Mouse (Mus musculus) neural tube, postnatal 0 days (tissue): ENCODE data around the gene Spats2. TPM values are rescaled to one million over a fixed set of nuclear protein-coding genes. Genes with fewer than 3 reads are reported as not detected.

ENCODE experiments used
- microRNA-seq: library from miRNA; unstranded; fragments of <30 nt; microRNA quantifications from one replicate; pipeline ENCODE4, GENCODE M21; 2016
- polyA plus RNA-seq: library from polyadenylated mRNA; unstranded; fragments of >200 nt; fragmentation: Nextera tagmentation; extraction: Ambion mirVana; gene quantifications from 2 replicates; pipeline ENCODE4 v1.2.1, GENCODE M21; 2015

Spats2 gene
- 20.0 and 22.4 TPM in 2 replicates for polyA plus RNA-seq

DNA sequence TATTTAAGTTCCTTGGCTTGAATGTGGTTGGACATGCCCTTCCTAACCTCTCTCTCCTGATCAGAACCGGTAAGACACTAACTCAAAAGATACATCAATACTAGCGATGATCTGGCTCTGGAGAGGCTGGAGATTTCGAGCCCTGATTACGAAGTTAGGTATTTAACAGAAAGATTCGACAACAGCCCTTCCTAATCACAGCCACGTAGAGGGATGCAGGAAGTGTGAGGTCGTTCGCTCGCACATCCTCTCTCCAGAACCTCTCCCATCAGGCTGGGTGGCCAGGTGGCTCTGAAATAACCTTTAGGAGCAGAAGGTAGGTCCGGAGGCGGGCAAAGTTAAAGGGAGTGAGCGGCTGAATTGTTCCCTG lies at the start of gene Spats2:
Spats2 (plus strand) TSS at position 206 of the 370 bp plus-strand sequence.

DNA sequence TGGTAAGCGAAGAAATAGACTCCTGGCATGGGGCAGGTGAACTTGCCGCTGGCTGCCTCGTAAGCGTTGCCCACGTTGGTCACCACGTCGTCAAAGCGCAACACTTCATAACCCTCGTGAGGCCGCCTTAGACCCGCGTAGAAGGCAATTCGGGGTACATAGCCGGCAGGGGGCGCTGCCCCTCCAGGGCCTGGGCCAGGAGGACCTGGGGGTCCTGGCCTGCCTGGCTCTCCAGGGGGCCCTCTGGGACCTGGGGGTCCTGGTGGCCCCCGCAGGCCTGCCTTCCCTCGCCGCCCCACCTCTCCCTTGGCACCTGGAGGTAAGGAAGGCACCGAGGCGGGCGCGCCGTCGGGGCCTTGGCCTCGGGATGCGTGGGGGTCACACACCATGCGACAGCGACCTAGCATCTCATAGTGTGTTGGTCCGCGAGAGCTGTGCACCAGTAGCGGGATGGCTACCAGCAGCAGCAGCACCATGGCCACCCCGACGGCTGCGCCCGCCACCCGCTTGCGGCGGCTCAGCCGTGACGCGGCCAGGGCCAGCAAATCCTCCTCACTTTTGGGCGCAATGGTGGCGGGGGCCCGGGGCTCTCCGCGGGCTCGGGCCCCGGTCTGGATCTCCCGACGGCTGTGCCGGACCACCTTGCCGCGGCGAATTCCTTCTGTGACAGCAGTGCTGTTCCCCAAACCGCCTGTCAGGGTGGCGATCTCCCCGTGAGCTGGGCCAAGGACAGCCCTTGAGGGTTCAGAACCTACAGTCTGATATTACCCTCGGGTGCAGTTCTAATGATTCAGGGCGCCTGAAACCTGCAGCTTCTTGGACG lies 38.3 kb upstream of the Spats2 start, which contains the start of gene C1ql4:
C1ql4 (minus strand) TSS at position 565 of the 823 bp plus-strand sequence.

DNA sequence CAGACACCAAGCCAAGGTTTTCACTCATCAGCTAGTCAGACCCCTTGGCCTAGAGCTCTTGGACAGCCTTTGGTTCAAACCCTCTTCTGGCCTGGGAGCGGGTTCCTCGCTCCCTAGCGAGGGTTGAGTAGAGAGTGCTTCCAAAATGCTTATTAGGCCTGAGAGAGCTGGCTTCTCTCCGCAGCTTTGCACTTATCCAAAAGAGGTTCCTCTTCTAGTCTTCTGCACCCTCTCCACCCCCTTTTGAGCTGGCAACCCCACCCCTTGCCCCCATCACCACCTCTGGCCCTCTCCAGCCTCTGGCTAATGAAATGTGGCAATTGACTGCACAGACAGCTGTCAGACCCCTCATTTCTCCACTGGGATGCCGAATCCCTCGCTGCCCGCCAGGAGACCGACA lies 32.8 kb upstream of the Spats2 start, which contains the start of gene Dnajc22:
Dnajc22 (plus strand) TSS at position 301 of the 400 bp plus-strand sequence.

DNA sequence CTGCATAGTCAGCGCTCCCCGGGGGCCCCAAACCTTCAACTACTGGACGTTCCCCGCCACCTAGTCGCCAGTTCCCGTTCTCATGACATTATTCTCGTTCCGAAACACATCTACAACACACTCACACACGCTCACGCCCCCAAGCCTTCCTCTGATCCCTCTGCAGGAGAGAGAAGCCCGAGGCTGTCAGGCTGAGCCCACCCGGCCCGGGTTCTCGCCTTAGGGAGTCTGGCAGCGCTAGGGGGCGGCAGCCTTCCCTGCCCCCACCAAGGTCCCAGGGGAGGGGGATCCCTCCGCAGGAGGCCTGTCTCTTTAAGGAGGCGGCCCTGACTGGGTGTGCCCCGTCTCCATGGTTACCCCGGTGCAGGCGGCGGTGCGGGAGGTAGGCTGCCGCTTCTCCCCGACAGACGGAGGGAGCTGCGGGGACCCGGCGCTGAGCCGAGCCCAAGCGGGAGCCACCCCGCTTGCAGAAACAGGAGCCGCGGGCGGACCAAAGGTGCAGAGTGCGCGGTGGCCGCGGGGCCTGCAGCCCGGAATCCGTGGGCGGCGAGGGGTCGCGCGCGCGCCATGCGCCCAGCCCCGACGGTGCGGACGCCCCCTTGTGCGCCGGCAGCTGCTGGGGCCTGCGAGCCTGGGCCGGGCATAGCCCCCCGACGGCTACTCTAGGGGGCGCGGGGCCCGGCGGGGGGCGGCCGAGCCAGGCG lies 98.6 kb downstream of the Spats2 start, which contains the start of gene Kcnh3:
Kcnh3 (plus strand) TSS at position 654 of the 704 bp plus-strand sequence.

DNA sequence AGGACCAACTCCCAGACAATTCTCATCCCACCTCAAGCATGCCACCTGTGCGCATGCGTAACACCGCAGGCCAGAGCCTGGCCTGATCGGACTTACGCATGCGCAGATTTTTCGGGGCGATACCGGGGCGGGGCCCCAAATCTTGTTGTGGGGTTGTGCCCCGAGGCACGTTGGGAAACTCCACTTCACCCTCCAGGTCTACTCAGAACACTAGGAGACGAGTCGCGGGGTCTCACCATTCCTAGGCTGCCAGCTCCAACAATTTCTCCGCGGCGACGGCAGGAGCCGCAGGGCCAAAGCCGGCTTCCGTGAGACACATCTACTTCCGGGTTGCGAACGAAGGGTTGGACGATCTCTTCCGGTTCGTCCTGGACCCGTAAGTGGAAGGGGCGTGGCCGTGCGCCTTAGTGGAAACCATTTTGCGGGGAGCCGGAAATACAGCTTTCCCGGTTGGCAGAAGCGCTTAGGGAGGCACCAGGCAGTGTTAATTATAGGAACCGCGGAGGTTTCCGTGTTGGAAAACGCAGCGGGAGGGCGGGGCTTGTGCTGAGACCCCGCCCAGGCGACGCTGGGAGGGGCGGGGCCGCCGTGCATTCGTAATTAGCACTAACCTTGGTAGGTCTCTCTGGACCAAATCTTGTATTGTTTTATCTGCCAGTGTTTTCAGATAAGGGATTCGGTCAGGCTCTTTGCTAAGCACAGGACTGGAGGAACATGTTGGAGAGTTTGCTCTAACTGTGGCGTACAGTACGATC lies 126.1 kb downstream of the Spats2 start, which contains the start of gene Mcrs1:
Mcrs1 (minus strand) TSS at position 336 of the 755 bp plus-strand sequence.

Small RNA genes within 50 kb of the gene (microRNA-seq; reads per million reads assigned to microRNA genes)
- gene Mir6960, result not detected

Other genes with a start within 250 kb of the Spats2 start
- gene Rhebl1, start 231.4 kb upstream of the Spats2 start, polyA plus RNA-seq, result 24.1 and 27.3 TPM in 2 replicates
- 7.4 and 9.6 TPM in 2 replicates for gene Dhh, start 227.4 kb upstream of the Spats2 start, polyA plus RNA-seq
- gene Lmbr1l, start 207.7 kb upstream of the Spats2 start, polyA plus RNA-seq, result 12.3 and 15.5 TPM in 2 replicates
- 1,597 and 1,748 TPM in 2 replicates for gene Tuba1b, start 191.4 kb upstream of the Spats2 start, polyA plus RNA-seq
- not detected in 2 replicates for gene Gm49450, start 172.4 kb upstream of the Spats2 start, polyA plus RNA-seq
- 8,375 and 9,600 TPM in 2 replicates for gene Tuba1a, start 172.2 kb upstream of the Spats2 start, polyA plus RNA-seq
- 11.9 and 12.2 TPM in 2 replicates for gene Tuba1c, start 96.0 kb upstream of the Spats2 start, polyA plus RNA-seq
- 119 and 163 TPM in 2 replicates for gene Prph, start 70.7 kb upstream of the Spats2 start, polyA plus RNA-seq
- 3.1 TPM in 2 replicates for gene Troap, start 51.3 kb upstream of the Spats2 start, polyA plus RNA-seq
- gene C1ql4, start 38.1 kb upstream of the Spats2 start, polyA plus RNA-seq, result 2.1 and 3.4 TPM in 2 replicates
- gene Dnajc22, start 32.7 kb upstream of the Spats2 start, polyA plus RNA-seq, result 0.14 and 0.26 TPM in 2 replicates
- gene Kcnh3, start 98.9 kb downstream of the Spats2 start, polyA plus RNA-seq, result 0.46 and 0.66 TPM in 2 replicates
- 153 and 168 TPM in 2 replicates for gene Mcrs1, start 126.0 kb downstream of the Spats2 start, polyA plus RNA-seq
- gene Prpf40b, start 169.2 kb downstream of the Spats2 start, polyA plus RNA-seq, result 97.0 and 99.2 TPM in 2 replicates
- 1.4 and 1.5 TPM in 2 replicates for gene Fam186b, start 170.0 kb downstream of the Spats2 start, polyA plus RNA-seq
- gene Fmnl3, start 244.6 kb downstream of the Spats2 start, polyA plus RNA-seq, result 7.1 and 7.3 TPM in 2 replicates